Mouse (Mus musculus) erythroblast, adult 5-6 weeks (primary cell): ENCODE results near the gene Tmem232. TPM values are rescaled to one million over a fixed set of nuclear protein-coding genes. Genes with fewer than 3 reads are reported as not detected.
"Not testable (repeated sequence)": the region's sequence is repeated elsewhere in the genome, so short reads cannot be mapped to it uniquely, and the experiment has no call there.

ENCODE experiments used
- ATAC-seq: replicated peaks from 2 replicates; pipeline ENCODE4 v1.8.0; 2016; ENCODE audit warnings: moderate number of reproducible peaks, mild to moderate bottlenecking, moderate TSS enrichment, inconsistent platforms; ENCODE audit not compliant: poor library complexity, low FRiP score, severe bottlenecking
- total RNA-seq, 2 experiments: library from RNA; stranded (forward) in 1 of 2; stranded (reverse) in 1 of 2; fragments of 150-400 nt in 1 of 2; fragments of 200-764, 138-1000 nt in 1 of 2; gene quantifications; 2 replicates each; pipeline versions ENCODE4 v1.2.3 to v1.2.4; 2015 to 2017; ENCODE audit warnings: low replicate concordance in 2 of 2

The Tmem232 gene
- total RNA-seq, 2 experiments from 2014 or later = not detected

GRCm38 (mm10) chr17:65297831-65298230 is 242.8 kb downstream of the Tmem232 start:
- no peak for ATAC-seq

GRCm38 (mm10) chr17:65252160-65252559 is 288.4 kb downstream of the Tmem232 start:
- ATAC-seq = no peak

GRCm38 (mm10) chr17:65250261-65250660 is 290.3 kb downstream of the Tmem232 start:
- no peak for ATAC-seq

- no peak for ATAC-seq
Observed at GRCm38 (mm10) chr17:65243716-65244115, 296.9 kb downstream of the Tmem232 start.

GRCm38 (mm10) chr17:65225347-65225916 is 315.1 kb downstream of the Tmem232 start:
- ATAC-seq = no peak

GRCm38 (mm10) chr17:65221687-65222086 is 318.9 kb downstream of the Tmem232 start:
- not testable (repeated sequence) for ATAC-seq

Other genes with a start within 250 kb of the Tmem232 start
- gene Vapa, start 72.8 kb upstream of the Tmem232 start, total RNA-seq (2015; ENCODE audit: low replicate concordance) = 39.3 and 48.2 TPM in 2 replicates
- 28.4 and 31.3 TPM in 2 replicates for gene Vapa, start 72.8 kb upstream of the Tmem232 start, total RNA-seq (2017; ENCODE audit: low replicate concordance)
- gene Txndc2, start 101.4 kb upstream of the Tmem232 start, total RNA-seq (2015; ENCODE audit: low replicate concordance) = not detected in 2 replicates
- not detected in 2 replicates for gene Txndc2, start 101.4 kb upstream of the Tmem232 start, total RNA-seq (2017; ENCODE audit: low replicate concordance)
- 10.2 and 15.6 TPM in 2 replicates for gene Rab31, start 232.0 kb upstream of the Tmem232 start, total RNA-seq (2015; ENCODE audit: low replicate concordance)
- gene Rab31, start 232.0 kb upstream of the Tmem232 start, total RNA-seq (2017; ENCODE audit: low replicate concordance) = 13.6 and 13.7 TPM in 2 replicates
- gene Ppp4r1, start 241.8 kb upstream of the Tmem232 start, total RNA-seq (2015; ENCODE audit: low replicate concordance) = 11.1 and 16.1 TPM in 2 replicates
- gene Ppp4r1, start 241.8 kb upstream of the Tmem232 start, total RNA-seq (2017; ENCODE audit: low replicate concordance) = 9.4 and 14.5 TPM in 2 replicates